Mouse (Mus musculus) CH12.LX (cell line): ENCODE measurements at regions not wholly inside any gene's neighbourhood (a gene's known extent, or its start where the extent isn't known, plus 50 kb on each side); places are given as distances from the start of the nearest gene placed in this dataset.

ENCODE experiments used
- CTCF ChIP-seq, 2 experiments: IDR thresholded peaks in 1 of 2; conservative IDR thresholded peaks in 1 of 2; 2 replicates each; pipeline ENCODE4 v1.5.1; 2011 to 2012; ENCODE audit warnings: low read depth in 2 of 2, low read length in 2 of 2, improper control_type of control experiment in 1 of 2, inconsistent platforms in 1 of 2, mild to moderate bottlenecking in 1 of 2, moderate library complexity in 1 of 2
- E2F4 ChIP-seq: IDR thresholded peaks from 2 replicates; pipeline ENCODE4 v1.6.1; 2011; ENCODE audit warnings: low read depth, low read length, improper control_type of control experiment; ENCODE audit not compliant: insufficient replicate concordance
- SMC3 ChIP-seq: IDR thresholded peaks from 2 replicates; pipeline ENCODE4 v1.6.1; 2011; ENCODE audit warnings: low read depth, low read length, improper control_type of control experiment

DNA sequence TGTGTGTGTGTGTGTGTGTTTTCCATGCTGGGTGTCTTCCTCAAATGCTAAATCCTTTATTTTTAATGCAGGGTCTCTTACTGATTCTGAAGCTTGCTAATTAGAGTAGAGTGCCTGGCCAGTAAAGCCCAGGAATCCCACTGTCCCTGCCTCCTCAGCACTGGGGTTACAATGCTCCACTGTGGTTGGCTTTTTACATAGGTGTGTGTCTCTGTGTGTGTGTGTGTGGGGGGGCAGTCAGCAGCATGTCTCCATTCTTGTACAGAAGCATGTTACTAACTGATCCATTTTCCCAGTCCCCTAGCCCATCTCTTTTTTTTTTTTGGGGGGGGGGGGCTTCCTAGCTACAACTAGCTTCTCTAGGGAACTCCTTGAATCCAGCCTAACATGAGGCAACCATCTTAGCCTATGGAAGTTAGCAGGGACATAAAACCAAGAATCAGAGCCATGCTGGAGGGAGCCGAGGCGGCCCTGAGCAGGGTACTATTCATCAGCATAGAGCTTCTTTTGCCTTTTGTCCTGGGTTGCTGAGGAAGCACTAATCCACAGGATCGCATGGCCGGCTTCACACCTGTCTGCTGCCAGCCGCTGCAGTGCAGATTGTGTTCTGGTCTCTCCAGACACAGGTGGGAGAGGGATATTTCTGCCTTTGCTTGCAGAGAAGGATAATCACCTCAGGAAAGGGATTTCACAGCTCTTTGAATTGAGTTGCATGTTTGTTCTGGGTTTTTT is 199.2 kb downstream of the En1 start:
- no peak for TF ChIP-seq CTCF (conservative IDR thresholded peaks at IDR 0.05 in 1 of 2, IDR thresholded peaks at IDR 0.05 in 1 of 2; ENCODE audit: low read depth in 2 of 2, low read length in 2 of 2)
- TF ChIP-seq E2F4 = no peak
- TF ChIP-seq SMC3 = no peak
